Mouse (Mus musculus) layer of hippocampus, adult 9-10 months (tissue): Measurements from ENCODE around the gene Syvn1.
A peak's percentile ranks its signal among the peaks of the same experiment; 100 is the strongest.
"Not testable (repeated sequence)": the region's sequence is repeated elsewhere in the genome, so short reads cannot be mapped to it uniquely, and the experiment has no call there.

Source experiments
- DNase-seq: peaks from one replicate; pipeline ENCODE4 v3.0.0; 2022; ENCODE audit warnings: low spot score

Gene Syvn1

DNA sequence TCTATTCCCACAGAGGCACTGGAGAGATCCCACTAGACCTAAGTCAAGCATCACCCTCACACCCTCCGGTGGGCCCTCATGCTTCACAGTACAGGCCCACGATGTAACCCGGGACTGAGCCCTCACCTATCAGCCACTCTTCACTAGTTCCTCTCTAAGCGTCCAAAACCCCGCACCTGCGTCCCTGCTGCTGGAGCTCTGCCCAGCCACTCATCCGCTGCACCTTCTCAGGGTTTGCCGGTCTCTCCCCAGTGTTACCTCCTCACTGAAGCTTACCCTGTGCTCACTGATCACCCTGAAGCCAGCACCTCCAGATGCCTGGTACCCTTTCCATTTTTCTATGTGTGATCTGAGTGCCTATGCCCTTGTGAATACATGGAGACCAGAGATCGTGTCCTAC is 4.1 kb upstream of the Syvn1 start:
- no peak for DNase-seq

GRCm38 (mm10) chr19:6044102-6044501 is 2.3 kb upstream of the Syvn1 start:
- not testable (repeated sequence) for DNase-seq

DNA sequence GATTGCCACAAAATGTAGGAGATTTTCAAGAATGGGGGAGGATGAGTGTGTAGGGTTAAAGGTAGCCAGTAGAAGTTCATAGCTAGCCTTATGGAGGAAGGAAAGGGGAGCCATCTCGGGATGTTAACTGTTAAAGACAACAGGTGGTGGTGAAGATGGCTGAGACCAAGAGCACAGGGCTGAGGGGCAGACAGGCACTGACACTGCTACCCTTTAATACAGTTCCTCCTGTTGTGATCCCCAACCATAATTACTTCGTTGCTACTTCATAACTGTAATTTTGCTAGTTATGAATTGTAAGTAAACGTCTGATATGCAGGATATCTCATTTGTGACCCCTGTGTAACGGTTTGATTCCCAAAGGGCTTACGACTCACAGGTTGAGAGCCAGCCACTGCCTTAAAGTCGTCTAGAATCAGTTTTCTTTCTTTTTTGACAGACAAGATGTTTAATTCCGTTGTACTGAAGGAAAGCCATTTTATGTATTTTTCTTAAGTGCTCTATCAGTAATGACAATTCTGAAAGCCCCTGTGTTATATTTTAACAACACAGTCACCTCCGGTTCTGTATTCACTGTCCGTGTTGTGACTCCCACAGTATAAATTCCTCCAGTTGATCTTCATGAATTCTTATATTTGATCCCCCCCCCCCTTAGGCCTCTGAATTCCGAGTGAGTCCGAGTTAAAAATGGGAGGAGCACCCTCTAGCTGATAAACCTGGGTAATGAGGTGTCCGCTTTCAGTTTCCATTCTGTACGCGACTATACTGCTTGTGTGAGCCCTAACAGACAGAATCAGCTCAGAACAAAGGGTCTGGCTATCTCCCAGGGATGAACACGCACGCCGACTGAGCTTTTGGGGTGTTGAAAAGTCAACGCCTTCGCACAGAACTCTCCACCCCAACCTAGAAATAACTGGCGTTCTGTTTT is 746 bp upstream of the Syvn1 start:
- no peak for DNase-seq

- no peak for DNase-seq
These were observed 950 bp downstream of the Syvn1 start for GRCm38 (mm10) chr19:6047154-6047898.

GRCm38 (mm10) chr19:6047899-6048166 is 1.5 kb downstream of the Syvn1 start:
- no peak for DNase-seq

- no peak for DNase-seq
These were observed 2.5 kb downstream of the Syvn1 start for GRCm38 (mm10) chr19:6048681-6049410.

DNA sequence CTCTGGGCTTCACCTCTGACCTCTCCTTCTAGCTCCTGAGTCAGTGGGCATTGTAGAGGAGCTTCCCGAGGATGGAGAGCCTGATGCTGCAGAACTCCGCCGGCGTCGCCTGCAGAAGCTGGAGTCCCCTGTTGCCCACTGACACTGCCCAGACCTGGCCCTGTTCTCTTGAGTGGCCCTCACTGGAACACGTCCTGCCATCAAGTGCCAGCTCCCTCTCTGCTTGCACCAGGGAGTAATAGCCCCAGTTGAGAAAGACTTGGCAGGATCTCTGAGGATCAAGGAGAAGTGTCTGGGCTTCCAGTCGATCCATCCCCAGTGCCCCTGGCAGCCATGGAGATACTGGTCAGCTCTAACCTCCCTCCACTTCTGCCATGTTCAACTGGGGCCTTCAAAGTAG is 6.1 kb downstream of the Syvn1 start:
- DNase-seq: no peak

GRCm38 (mm10) chr19:6054296-6054695 is 7.9 kb downstream of the Syvn1 start:
- no peak for DNase-seq

DNA sequence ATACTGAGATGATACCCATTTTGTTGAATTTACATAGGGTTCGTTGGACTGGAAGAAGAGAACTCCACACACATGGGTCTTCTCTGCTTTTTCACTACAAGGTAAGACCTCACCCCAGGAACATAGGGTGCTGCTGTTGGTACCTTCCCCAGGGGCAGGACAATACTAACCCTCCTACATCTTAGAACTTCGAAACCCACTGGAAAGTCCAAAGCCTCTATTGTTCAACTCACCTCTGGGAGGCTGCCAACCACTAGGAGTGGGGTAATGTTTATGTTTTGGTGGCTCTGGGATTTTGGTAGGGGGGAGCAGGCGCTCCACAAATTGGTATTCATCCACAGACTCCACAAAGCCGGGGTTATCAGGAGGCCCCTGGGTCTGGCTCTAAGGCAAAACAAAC is 10.3 kb downstream of the Syvn1 start:
- DNase-seq: no peak

DNA sequence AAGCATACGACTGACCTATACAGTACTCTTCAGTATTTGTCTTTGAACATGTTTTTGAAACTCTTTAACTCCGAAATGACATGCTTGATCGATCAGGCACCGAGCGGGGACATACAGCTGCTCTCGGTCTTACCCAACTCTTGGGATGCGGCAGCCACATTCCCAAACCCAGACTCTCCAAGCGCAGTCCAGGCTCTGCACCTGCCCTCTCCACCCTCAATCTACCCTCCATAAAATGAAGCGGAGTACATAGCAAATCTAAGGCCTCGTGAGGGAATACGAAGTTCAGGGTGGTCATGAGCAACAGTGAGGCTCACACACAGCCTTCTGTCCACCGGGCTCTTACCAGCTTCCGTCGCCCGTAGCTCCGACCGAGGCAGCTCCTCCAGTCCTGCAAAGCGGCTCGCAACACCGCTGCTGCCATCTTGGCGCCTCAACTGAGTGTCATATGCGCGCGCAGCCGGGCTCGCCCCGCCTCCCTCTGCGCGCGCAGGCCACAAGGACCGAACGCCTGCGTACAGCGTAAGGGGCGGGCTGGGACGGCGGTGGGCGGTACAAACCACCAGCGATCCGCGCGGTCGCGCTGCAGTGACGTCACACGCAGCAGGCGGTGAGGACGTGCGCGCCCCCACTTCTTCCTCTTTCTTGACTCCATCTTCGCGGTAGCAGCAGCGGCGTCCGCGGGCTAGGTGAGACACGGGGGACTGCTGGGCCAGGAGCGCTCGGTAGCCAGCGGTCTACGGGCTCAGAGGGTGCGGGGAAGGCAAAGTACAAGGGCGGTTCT is 11.1 kb downstream of the Syvn1 start, which contains the start of the genes Mrpl49 and Fau:
TSS of gene Mrpl49 (minus strand) at position 473 of the 784 bp plus-strand sequence.
TSS of gene Fau (plus strand) at position 532 of the 784 bp plus-strand sequence.
- peak; percentile 87 for DNase-seq

DNA sequence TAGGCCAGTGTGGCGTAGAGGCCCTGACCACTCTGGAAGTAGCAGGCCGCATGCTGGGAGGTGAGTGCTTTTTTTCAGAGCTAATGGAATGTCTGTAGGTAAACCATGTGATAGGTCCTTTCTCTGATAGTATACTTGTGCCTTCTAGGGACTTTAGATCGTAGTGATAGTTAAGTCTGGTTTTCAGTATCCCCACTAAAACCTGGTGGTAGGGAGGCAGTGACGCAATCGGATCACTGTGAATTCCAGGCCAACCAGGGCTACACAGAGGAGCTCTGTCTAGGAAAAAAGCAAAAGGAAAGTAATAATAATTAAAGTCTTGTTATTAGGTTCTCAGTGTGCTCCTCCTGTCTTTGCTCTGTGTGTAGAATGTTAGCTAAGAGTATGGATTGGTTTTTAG is 12.1 kb downstream of the Syvn1 start:
- DNase-seq: no peak

DNA sequence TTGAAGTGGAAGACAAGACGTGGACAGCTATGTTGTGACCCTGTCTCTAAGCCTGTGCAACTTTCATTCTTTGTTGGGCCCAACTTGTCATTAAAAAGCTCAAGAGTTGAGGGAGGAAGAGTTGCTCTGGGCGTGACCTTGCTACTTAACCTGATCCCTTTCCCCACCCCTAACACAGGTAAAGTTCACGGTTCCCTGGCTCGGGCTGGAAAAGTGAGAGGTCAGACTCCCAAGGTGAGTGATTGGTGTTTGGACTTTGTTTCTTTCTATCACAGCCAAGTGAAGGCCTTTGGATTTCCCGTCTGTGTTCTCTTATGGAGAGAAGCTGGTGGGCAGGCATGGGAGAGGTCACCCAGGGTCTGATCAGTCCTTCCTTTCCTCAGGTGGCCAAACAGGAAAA is 12.6 kb downstream of the Syvn1 start:
- DNase-seq: no peak

DNA sequence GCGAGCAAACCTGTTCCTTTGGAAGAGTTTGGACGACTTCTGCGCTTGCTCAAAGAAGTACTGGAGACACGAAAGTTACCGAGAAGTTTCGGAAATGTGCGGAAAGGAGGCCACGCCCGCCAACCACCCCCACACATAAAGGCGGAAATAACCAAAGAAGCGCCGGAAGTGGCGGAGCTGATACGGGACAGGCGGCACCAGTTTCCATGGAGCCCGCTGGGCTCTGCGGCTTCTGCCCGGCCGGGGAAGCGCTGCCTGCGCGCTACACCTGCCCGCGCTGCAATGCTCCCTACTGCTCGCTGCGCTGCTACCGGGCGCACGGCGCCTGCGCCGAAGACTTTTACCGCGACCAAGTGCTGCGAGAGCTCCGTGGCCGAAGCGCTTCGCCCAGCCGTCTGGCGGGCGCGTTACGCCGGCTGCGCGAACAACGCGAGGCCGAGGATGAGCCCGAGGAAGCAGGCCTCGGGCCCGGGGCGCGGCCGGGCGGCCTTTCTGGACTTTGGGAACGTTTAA is 14.7 kb downstream of the Syvn1 start, which contains the start of gene Znhit2:
TSS of gene Znhit2 (plus strand) at position 172 of the 513 bp plus-strand sequence.
- DNase-seq: peak; percentile 85

- DNase-seq: no peak
These were observed 15.4 kb downstream of the Syvn1 start for GRCm38 (mm10) chr19:6061641-6062302.

GRCm38 (mm10) chr19:6062418-6062817 is 16.0 kb downstream of the Syvn1 start:
- no peak for DNase-seq

GRCm38 (mm10) chr19:6063081-6063480 is 16.7 kb downstream of the Syvn1 start:
- DNase-seq: no peak

DNA sequence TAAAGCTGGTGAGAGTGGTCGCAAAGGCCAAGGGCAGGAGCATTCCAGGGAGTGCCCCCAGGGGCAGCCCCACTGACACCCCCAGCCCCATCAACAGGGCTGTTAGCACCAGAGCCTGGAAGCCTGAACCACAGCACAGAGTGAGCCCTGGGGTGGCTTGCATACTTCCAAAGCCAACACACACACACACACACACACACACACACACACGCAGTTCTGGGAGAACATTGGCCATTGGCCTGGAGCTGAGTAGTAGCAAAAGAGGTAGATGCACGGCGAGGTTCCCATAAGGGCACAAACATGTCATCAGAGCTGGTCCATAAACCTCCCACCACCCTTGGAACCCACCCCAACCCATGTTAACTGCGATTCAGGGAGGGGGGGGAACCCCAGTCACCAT is 20.2 kb downstream of the Syvn1 start:
- no peak for DNase-seq

- no peak for DNase-seq
These were observed 20.8 kb downstream of the Syvn1 start for GRCm38 (mm10) chr19:6067011-6067723.

- DNase-seq: peak; percentile 63
These were observed 21.5 kb downstream of the Syvn1 start, which contains the start of gene Tm7sf2 for GRCm38 (mm10) chr19:6067724-6068415. Gene Tm7sf2, minus strand, starts transcription at chr19:6068373.
